Mouse (Mus musculus) kidney, embryonic 16.5 days (tissue): ENCODE data around the gene Enpep. TPM values are rescaled to one million over a fixed set of nuclear protein-coding genes. Genes with fewer than 3 reads are reported as not detected.

ENCODE experiments used
- ATAC-seq: fragments of 200-750 bp; cut with Nextera tagmentation; 2 replicates; pipeline ENCODE4 v1.8.0; 2017; ENCODE audit warnings: moderate TSS enrichment; ENCODE audit not compliant: low FRiP score, low TSS enrichment
- H3K27ac ChIP-seq: fragments of 300-500 bp; sonication (generic); 2 replicates; pipeline ENCODE4 v1.5.1; 2014; ENCODE audit warnings: low read length
- H3K27me3 ChIP-seq: fragments of 300-500 bp; sonication (generic); 2 replicates; pipeline ENCODE4 v1.6.1; 2014; ENCODE audit warnings: low read length, control low read depth, mixed read lengths; ENCODE audit not compliant: insufficient read depth
- H3K36me3 ChIP-seq: fragments of 300-500 bp; sonication (generic); 2 replicates; pipeline ENCODE4 v1.6.1; 2014; ENCODE audit warnings: low read length, control low read depth, mixed read lengths; ENCODE audit not compliant: insufficient read depth
- H3K4me1 ChIP-seq: fragments of 300-500 bp; sonication (generic); 2 replicates; pipeline ENCODE4 v1.6.1; 2014; ENCODE audit warnings: low read length, control low read depth, mixed read lengths; ENCODE audit not compliant: insufficient read depth
- H3K4me2 ChIP-seq: fragments of 300-500 bp; sonication (generic); replicated peaks from 2 replicates; pipeline ENCODE4 v1.6.1; 2014; ENCODE audit warnings: low read depth, low read length
- H3K4me3 ChIP-seq: fragments of 300-500 bp; sonication (generic); 2 replicates; pipeline ENCODE4 v1.5.1; 2014; ENCODE audit warnings: mild to moderate bottlenecking, low read length
- H3K9ac ChIP-seq: fragments of 300-500 bp; sonication (generic); replicated peaks from 2 replicates; pipeline ENCODE4 v1.6.1; 2014; ENCODE audit warnings: low read length
- H3K9me3 ChIP-seq: fragments of 300-500 bp; sonication (generic); 2 replicates; pipeline ENCODE4 v1.6.1; 2016; ENCODE audit warnings: low read length, control low read depth
- WGBS: fragments of 180-500 bp; shearing (Covaris S2); extraction: QIAGEN DNeasy Blood & Tissue Kit; methylation state at CpG from one replicate; pipeline ENCODE4 v1.1.7; 2014; 5-methylcytosine and 5-hydroxymethylcytosine counted together
- polyA plus RNA-seq: library from polyadenylated mRNA; unstranded; fragments of >200 nt; fragmentation: Nextera tagmentation; extraction: Ambion mirVana; gene quantifications from 2 replicates; pipeline ENCODE4 v1.2.1, GENCODE M21; 2015

Enpep gene
- 116 and 117 TPM in 2 replicates for polyA plus RNA-seq

DNA sequence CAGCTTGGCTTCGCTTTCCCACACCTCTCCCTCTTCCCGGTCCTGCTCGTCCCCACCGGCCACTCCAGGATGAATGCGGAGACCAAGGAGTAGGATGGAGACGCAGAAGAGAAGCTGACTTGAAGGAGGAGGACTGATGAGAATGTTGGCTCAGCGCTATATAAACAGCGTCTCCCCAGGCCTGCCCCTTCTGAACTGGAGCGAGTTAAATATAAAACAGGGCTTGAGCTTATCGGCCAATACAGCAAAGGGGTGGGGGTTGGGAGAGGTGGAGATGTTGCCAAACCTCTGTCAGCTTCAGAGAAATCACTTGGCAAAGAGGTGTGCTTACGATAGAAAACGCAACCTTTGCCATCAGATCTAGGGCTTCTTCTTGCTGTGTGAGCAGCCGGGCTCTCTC, at the start of gene Enpep:
TSS of gene Enpep (minus strand) at position 135 of the 400 bp plus-strand sequence.
- H3K4me3 ChIP-seq: peak within 1 kb of the TSS; percentile 51
- peak within 1 kb of the TSS; percentile 82 for H3K27ac ChIP-seq
- H3K4me1 ChIP-seq: peaks cover 25% of the 10 kb centered on the region
- WGBS: 10% methylated on average over 13 of the region's 13 CpGs
- H3K4me2 ChIP-seq: peak within 1 kb of the TSS; percentile 56
- peak; percentile 86 for ATAC-seq
- H3K36me3 ChIP-seq: no peaks in the 10 kb centered on the region
- H3K9me3 ChIP-seq: no peaks in the 10 kb centered on the region
- H3K27me3 ChIP-seq: no peaks in the 10 kb centered on the region
- peak within 1 kb of the TSS; percentile 60 for H3K9ac ChIP-seq

GRCm38 (mm10) chr3:129379109-129379508, 46.6 kb upstream of the Enpep start:
- 69% methylated on average over 3 of the region's 3 CpGs for WGBS
- no peaks in the 10 kb centered on the region for H3K27me3 ChIP-seq
- no peak for ATAC-seq
- H3K36me3 ChIP-seq: no peaks in the 10 kb centered on the region
- H3K9ac ChIP-seq: no peak overlapping the region
- no peak overlapping the region for H3K27ac ChIP-seq
- no peak overlapping the region for H3K4me3 ChIP-seq
- H3K4me2 ChIP-seq: no peak overlapping the region
- no peaks in the 10 kb centered on the region for H3K9me3 ChIP-seq
- no peaks in the 10 kb centered on the region for H3K4me1 ChIP-seq

DNA sequence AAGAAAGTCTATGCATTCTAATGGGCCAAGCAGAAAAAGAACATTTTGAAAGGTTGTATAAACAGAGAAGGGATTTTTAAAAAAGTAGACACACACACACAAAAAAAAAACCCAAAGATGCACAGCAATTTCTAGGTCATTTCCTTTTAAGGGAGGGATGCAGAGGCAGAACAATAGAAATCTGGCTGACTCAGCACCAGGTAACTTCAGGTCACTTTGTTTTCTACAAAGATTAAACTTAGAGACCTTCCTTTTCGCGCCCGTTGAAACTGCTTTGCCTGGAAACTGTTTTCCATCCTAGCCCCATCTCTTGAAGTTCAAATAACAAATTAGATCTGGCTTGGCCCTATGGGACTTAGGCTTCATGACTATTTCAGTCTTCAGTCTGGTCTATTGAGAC, 42.6 kb upstream of the Enpep start:
- no peak overlapping the region for H3K4me2 ChIP-seq
- H3K27ac ChIP-seq: no peak overlapping the region
- H3K4me3 ChIP-seq: no peak overlapping the region
- H3K9ac ChIP-seq: no peak overlapping the region
- H3K4me1 ChIP-seq: no peaks in the 10 kb centered on the region
- ATAC-seq: no peak
- no peaks in the 10 kb centered on the region for H3K9me3 ChIP-seq
- WGBS: 91% methylated on average over 3 of the region's 3 CpGs
- no peaks in the 10 kb centered on the region for H3K27me3 ChIP-seq
- H3K36me3 ChIP-seq: no peaks in the 10 kb centered on the region

- 62% methylated on average over 2 of the region's 2 CpGs for WGBS
- no peak for ATAC-seq
- no peak overlapping the region for H3K4me3 ChIP-seq
Measured at GRCm38 (mm10) chr3:129373108-129373507, 40.6 kb upstream of the Enpep start.

GRCm38 (mm10) chr3:129369491-129369890, 37.0 kb upstream of the Enpep start:
- ATAC-seq: peak; percentile 54; the same call in 1 of the 2 replicates
- no peak overlapping the region for H3K9ac ChIP-seq
- no peak overlapping the region for H3K4me3 ChIP-seq
- no peaks in the 10 kb centered on the region for H3K36me3 ChIP-seq
- no peaks in the 10 kb centered on the region for H3K4me1 ChIP-seq
- no peak overlapping the region for H3K4me2 ChIP-seq
- WGBS: 67% methylated on average over 3 of the region's 3 CpGs
- H3K9me3 ChIP-seq: no peaks in the 10 kb centered on the region
- H3K27me3 ChIP-seq: no peaks in the 10 kb centered on the region
- no peak overlapping the region for H3K27ac ChIP-seq

More at GRCm38 (mm10) chr3:129373108-129373507, 40.6 kb upstream of the Enpep start:
- Histone ChIP-seq H3K27ac (no peak overlapping the region), H3K9me3 (no peaks in the 10 kb centered on the region), H3K36me3 (no peaks in the 10 kb centered on the region), H3K4me1 (no peaks in the 10 kb centered on the region), H3K27me3 (no peaks in the 10 kb centered on the region), H3K4me2 (no peak overlapping the region), H3K9ac (no peak overlapping the region)

DNA sequence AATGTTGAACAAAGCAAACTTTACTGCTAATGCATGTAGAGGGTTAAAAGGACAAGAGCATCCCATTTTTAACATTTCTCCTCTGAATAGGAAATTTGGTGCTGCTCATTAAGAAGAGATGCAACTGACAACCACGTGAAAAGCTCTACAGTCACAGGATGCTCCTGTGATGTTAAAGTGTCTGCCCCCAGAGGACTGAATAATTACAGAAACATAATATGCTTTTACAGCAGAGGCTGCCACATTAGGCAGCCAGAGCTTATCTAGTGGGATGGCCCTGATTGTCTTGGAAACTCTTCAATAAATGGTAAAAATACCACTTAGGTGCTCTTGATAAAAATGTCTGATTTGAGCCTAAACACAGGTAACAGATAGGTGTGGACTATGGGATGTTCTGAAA, 33.4 kb upstream of the Enpep start:
- Histone ChIP-seq H3K4me1 (peaks cover 5% of the 10 kb centered on the region; the same call in 1 of the 2 replicates), H3K9me3 (no peaks in the 10 kb centered on the region), H3K36me3 (no peaks in the 10 kb centered on the region), H3K9ac (no peak overlapping the region), H3K27me3 (no peaks in the 10 kb centered on the region), H3K4me2 (no peak overlapping the region), H3K4me3 (no peak overlapping the region), H3K27ac (no peak overlapping the region)
- no peak for ATAC-seq
- 47% methylated on average over 1 of the region's 1 CpGs for WGBS

DNA sequence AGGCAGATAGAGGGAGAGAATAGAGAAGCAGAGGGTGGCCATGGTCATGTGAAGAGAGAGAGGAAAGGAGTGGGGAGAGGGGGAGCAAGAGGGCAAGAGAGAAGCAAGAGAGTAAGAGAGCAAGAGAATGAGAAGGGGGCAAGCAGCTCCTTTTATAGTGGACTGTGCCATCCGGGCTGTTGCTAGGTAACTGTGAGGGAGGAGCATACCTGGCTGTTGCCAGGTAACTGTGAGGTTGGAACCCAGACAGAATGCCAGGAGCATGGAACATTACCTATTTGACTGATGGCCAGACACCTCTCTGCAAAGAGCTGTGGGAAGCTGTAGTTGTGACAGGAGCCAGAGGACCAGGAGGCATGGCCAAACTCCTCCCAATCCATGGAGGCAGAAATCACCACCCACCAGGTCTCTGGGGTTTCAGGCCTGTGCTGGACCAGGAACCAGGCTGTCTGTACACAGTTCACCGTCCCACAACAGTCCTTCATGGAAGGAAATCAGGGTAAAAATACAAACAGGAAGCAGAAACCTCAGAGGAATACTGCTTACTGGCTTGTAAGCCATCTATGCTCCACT, 32.4 kb upstream of the Enpep start:
- Histone ChIP-seq H3K27ac (no peak overlapping the region), H3K27me3 (no peaks in the 10 kb centered on the region), H3K4me1 (peaks cover 5% of the 10 kb centered on the region; the same call in 1 of the 2 replicates), H3K4me2 (no peak overlapping the region), H3K36me3 (no peaks in the 10 kb centered on the region), H3K9me3 (no peaks in the 10 kb centered on the region), H3K4me3 (no peak overlapping the region), H3K9ac (no peak overlapping the region)
- 65% methylated on average over 2 of the region's 2 CpGs for whole genome bisulfite sequencing
- ATAC-seq: no peak

DNA sequence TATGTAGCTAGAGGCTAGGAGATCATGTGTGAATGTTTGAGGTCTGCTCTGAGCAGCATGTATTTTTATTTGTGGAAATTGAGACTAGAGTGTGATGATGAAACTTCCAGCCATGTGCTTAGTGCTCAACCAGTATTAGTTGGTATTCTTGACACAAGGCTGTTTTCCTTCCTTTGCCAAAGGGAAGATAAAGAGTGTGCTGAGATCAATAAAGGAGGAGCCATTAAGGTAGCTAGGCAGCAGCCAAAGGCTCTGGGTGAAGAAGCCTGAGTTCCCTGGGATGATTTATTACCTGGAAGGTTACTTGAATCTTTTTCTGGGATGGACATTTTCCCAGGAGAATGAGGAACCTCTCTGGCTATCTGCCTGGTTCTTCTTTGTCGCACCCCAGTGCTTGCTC, 30.9 kb upstream of the Enpep start:
- Histone ChIP-seq H3K9me3 (no peaks in the 10 kb centered on the region), H3K36me3 (no peaks in the 10 kb centered on the region), H3K27me3 (no peaks in the 10 kb centered on the region), H3K27ac (no peak overlapping the region), H3K4me2 (no peak overlapping the region), H3K9ac (no peak overlapping the region), H3K4me1 (peaks cover 5% of the 10 kb centered on the region; the same call in 1 of the 2 replicates), H3K4me3 (no peak overlapping the region)
- no peak for ATAC-seq
- WGBS: 65% methylated on average over 1 of the region's 1 CpGs

- no peaks in the 10 kb centered on the region for H3K36me3 ChIP-seq
- H3K9ac ChIP-seq: no peak overlapping the region
- no peaks in the 10 kb centered on the region for H3K27me3 ChIP-seq
- H3K9me3 ChIP-seq: no peaks in the 10 kb centered on the region
- H3K27ac ChIP-seq: no peak overlapping the region
- peak; percentile 67 for ATAC-seq
- H3K4me1 ChIP-seq: peaks cover 2% of the 10 kb centered on the region; the same call in 1 of the 2 replicates
- 72% methylated on average over 2 of the region's 2 CpGs for WGBS
- H3K4me3 ChIP-seq: no peak overlapping the region
- H3K4me2 ChIP-seq: no peak overlapping the region
Measured at GRCm38 (mm10) chr3:129358115-129358514, 25.6 kb upstream of the Enpep start.

- Histone ChIP-seq H3K4me2 (no peak overlapping the region), H3K4me1 (0 out of 2 replicates have a peak, but pooled peaks cover 2% of the 10 kb centered on the region), H3K36me3 (no peaks in the 10 kb centered on the region), H3K9ac (no peak overlapping the region), H3K4me3 (no peak overlapping the region), H3K9me3 (no peaks in the 10 kb centered on the region), H3K27me3 (no peaks in the 10 kb centered on the region), H3K27ac (no peak overlapping the region)
- ATAC-seq: no peak
- 78% methylated on average over 4 of the region's 4 CpGs for WGBS
Measured at GRCm38 (mm10) chr3:129353901-129354300, 21.4 kb upstream of the Enpep start.
